Mouse (Mus musculus) C2C12 (cell line): ENCODE measurements around the gene Ly6g6f.

Source experiments
- CTCF ChIP-seq: IDR thresholded peaks from one replicate; pipeline ENCODE4 v1.5.1; 2011; ENCODE audit not compliant: control insufficient read depth, insufficient read depth, insufficient read length
- FOSL1 ChIP-seq: IDR thresholded peaks from one replicate; pipeline ENCODE4 v1.8.0; 2011; ENCODE audit warnings: mild to moderate bottlenecking, low read length; ENCODE audit not compliant: poor library complexity, insufficient read depth, severe bottlenecking
- MAX ChIP-seq: IDR thresholded peaks from one replicate; pipeline ENCODE4 v1.6.1; 2011; ENCODE audit warnings: mild to moderate bottlenecking, control low read depth

DNA sequence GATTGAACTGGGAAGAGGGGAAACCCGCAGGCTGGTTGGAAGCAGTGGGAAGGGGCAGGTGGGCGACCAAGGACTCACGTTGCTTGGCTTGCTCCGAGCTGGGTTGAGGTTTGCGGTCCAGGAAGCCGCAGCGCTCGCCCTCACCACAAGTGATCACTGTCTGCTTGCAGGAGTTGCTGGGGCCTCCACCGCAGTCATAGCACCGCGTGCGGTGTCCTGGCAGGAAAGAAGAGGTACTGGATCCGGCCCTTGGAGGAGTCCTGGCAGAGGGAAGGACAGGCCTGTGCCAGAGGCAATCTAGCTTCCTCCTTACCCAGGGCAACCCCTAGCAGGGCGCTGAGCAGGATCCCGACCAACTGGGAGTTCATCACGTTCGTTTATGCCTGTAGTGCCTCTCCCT is 11.3 kb downstream of the Ly6g6f start:
- TF ChIP-seq CTCF (no peak), FOSL1 (no peak), MAX (no peak)
